In genomic region chr5:139686530-139687249, GRCm38 (mm10) we compare ENCODE assay signal across 8 mouse cellular contexts. TPM values are rescaled to one million over a fixed set of nuclear protein-coding genes. Genes with fewer than 3 reads are reported as not detected.
DNase-seq lines count a peak whose midpoint lies in the region; ATAC-seq lines count a peak whose summit lies in the region.

No protein-coding gene starts in this region.

- WGBS in hindbrain, embryonic 14.5 days = 22% methylated on average over 21 of the region's 21 CpGs

- H3K4me1 ChIP-seq in hindbrain, embryonic 14.5 days (replicated peaks; ENCODE audit: control insufficient read depth, insufficient read depth, low read length) = peaks cover 16% of the 10 kb centered on the region

- H3K9ac ChIP-seq in hindbrain, embryonic 14.5 days = no peak overlapping the region; the same call in 1 of the 2 replicates

- no peaks in the 10 kb centered on the region for H3K36me3 ChIP-seq in hindbrain, embryonic 14.5 days (replicated peaks; ENCODE audit: control insufficient read depth, insufficient read depth)

- H3K27me3 ChIP-seq in hindbrain, embryonic 14.5 days (ENCODE audit: control insufficient read depth, insufficient read depth, low read length) = peaks cover 16% of the 10 kb centered on the region

- peak; percentile 7 to 16 for DNase-seq in frontal cortex, postnatal 36 days (ENCODE audit: low spot score in 2 of 2)
- no peak for DNase-seq in frontal cortex, postnatal 25 days (ENCODE audit: low spot score in 2 of 2)
- peak; percentile 12 for DNase-seq in thymus, postnatal 25 days
- no peak for DNase-seq in thymus, postnatal 10 days (ENCODE audit: low spot score in 2 of 2)
- DNase-seq in hindbrain, embryonic 14.5 days (ENCODE audit: low spot score) = no peak
- peak; percentile 67 for DNase-seq in mesoderm, embryonic 11.5 days (ENCODE audit: low read depth, low spot score)
- no peak for DNase-seq in gastrocnemius, postnatal 4 days (ENCODE audit: low spot score in 2 of 2)
- no peak for DNase-seq in adrenal gland, postnatal 4 days (ENCODE audit: low spot score in 2 of 2)

- no peak overlapping the region for H3K27ac ChIP-seq in hindbrain, embryonic 14.5 days

- peak; percentile 44; the same call in 1 of the 2 replicates for ATAC-seq in hindbrain, embryonic 14.5 days (ENCODE audit: low FRiP score)

- no peaks in the 10 kb centered on the region for H3K9me3 ChIP-seq in hindbrain, embryonic 14.5 days (ENCODE audit: control insufficient read depth, low read length)

- H3K4me2 ChIP-seq in hindbrain, embryonic 14.5 days (replicated peaks) = no peak overlapping the region

- H3K4me3 ChIP-seq in hindbrain, embryonic 14.5 days (replicated peaks; ENCODE audit: low read length) = no peak overlapping the region

RNA-seq across cellular contexts. Expression of gene Micall2, which starts 49.4 kb away (rescaled TPM):
- polyA plus RNA-seq in hindbrain, embryonic 14.5 days (2014; fragmentation: Nextera tagmentation; extraction: Ambion mirVana) = 10.6 and 10.7 TPM in 2 replicates
- total RNA-seq in gastrocnemius, postnatal 4 days (2021) = 1 to 10 TPM; 5.5 to 6.1 TPM
- 10 to 100 TPM; 13.4 to 13.7 TPM for total RNA-seq in adrenal gland, postnatal 4 days (2021)

Comparison
In these comparisons a context has a peak if more than half of its experiments do, and no peak if none do; other contexts are left out.
1. DNase-seq: peak in frontal cortex, postnatal 36 days (2 of 2), thymus, postnatal 25 days (single experiment) and mesoderm, embryonic 11.5 days (single experiment); none in frontal cortex, postnatal 25 days (0 of 2), thymus, postnatal 10 days (0 of 2), hindbrain, embryonic 14.5 days (single experiment), gastrocnemius, postnatal 4 days (0 of 2) and adrenal gland, postnatal 4 days (0 of 2).